Mouse (Mus musculus): ENCODE measurements around the gene Ip6k3. TPM values are rescaled to one million over a fixed set of nuclear protein-coding genes. Genes with fewer than 3 reads are reported as not detected.

Ip6k3 gene
- polyA plus RNA-seq, 1 experiment from 2014 or later, result 0.18 TPM

GRCm38 (mm10) chr17:27133551-27134141 is 33.9 kb downstream of the Ip6k3 start, which contains the start of gene Uqcc2:
Uqcc2 (minus strand) TSS chr17:27133916.
- no peaks in the 10 kb centered on the region for H3K36me3 ChIP-seq
- WGBS, result under 1% methylated on average over 46 of the region's 46 CpGs
- peaks cover 22% of the 10 kb centered on the region for H3K4me1 ChIP-seq (replicated peaks)
- H3K4me3 ChIP-seq, result peak within 1 kb of the TSS; percentile 71
- peak within 1 kb of the TSS; percentile 67 for H3K4me2 ChIP-seq
- H3K9ac ChIP-seq, result peak within 1 kb of the TSS; percentile 77
- no peaks in the 10 kb centered on the region for H3K9me3 ChIP-seq (replicated peaks)
- no peak within 1 kb of the TSS; the same call in 1 of the 2 replicates for H3K27ac ChIP-seq (ENCODE audit: poor library complexity, severe bottlenecking)
- 0 out of 2 replicates have a peak, but pooled peaks cover 3% of the 10 kb centered on the region for H3K27me3 ChIP-seq (replicated peaks)
- peak; percentile 93 for ATAC-seq (ENCODE audit: insufficient number of reproducible peaks, low FRiP score)

DNA sequence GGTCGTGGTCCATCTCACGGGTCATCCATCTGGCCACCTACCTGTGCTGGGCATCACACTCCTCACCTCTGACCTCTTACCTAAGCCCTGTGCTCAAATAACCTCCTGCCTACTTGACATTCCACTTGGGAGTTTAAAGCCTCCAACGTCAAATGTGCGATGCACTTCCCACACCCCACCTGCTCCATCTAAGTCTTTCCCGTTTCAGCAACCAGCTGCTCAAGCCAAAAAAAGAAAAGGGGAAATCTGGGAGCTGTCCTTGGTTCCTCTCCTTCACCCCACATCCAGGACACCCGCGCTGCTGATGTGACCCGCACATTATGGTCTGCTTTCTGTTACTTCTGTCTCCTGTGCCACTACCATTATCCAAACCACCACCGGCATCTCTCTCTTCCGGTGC is 35.4 kb downstream of the Ip6k3 start:
- Histone ChIP-seq H3K4me2 (no peak overlapping the region), H3K36me3 (no peaks in the 10 kb centered on the region), H3K4me1 (replicated peaks) (peaks cover 22% of the 10 kb centered on the region), H3K4me3 (no peak overlapping the region), H3K9me3 (replicated peaks) (no peaks in the 10 kb centered on the region), H3K27ac (ENCODE audit: poor library complexity, severe bottlenecking) (no peak overlapping the region), H3K9ac (no peak overlapping the region), H3K27me3 (replicated peaks) (0 out of 2 replicates have a peak, but pooled peaks cover 3% of the 10 kb centered on the region)
- 88% methylated on average over 10 of the region's 10 CpGs for WGBS
- no peak for ATAC-seq (ENCODE audit: insufficient number of reproducible peaks, low FRiP score)

GRCm38 (mm10) chr17:27131240-27131665 is 36.3 kb downstream of the Ip6k3 start:
- Histone ChIP-seq H3K27me3 (replicated peaks) (0 out of 2 replicates have a peak, but pooled peaks cover 3% of the 10 kb centered on the region), H3K36me3 (no peaks in the 10 kb centered on the region), H3K9ac (no peak overlapping the region), H3K4me2 (no peak overlapping the region), H3K9me3 (replicated peaks) (no peaks in the 10 kb centered on the region), H3K27ac (ENCODE audit: poor library complexity, severe bottlenecking) (no peak overlapping the region), H3K4me3 (no peak overlapping the region), H3K4me1 (replicated peaks) (peaks cover 22% of the 10 kb centered on the region)
- 83% methylated on average over 10 of the region's 10 CpGs for WGBS
- ATAC-seq (ENCODE audit: insufficient number of reproducible peaks, low FRiP score), result no peak

DNA sequence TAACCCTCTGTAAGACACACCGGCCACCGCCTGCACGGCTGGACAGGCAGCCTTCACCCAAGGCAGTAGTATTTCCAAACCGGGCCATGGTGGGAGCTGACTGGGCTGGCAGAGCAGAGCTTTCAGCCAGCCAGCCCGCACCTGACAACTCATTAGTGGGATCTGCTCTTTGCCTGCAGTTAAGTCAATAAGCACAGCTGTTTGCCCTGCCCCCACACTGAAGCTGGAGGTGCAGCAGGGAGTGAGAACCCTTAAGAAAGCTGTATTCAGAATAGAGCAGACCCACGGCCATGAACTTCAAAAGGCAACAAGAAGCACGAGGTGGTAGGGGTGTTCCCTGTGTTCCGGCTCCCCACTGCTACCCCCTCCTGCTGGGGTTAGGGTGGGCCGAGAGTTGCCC is 37.3 kb downstream of the Ip6k3 start:
- Histone ChIP-seq H3K4me1 (replicated peaks) (peaks cover 22% of the 10 kb centered on the region), H3K4me3 (no peak overlapping the region), H3K9me3 (replicated peaks) (no peaks in the 10 kb centered on the region), H3K27ac (ENCODE audit: poor library complexity, severe bottlenecking) (no peak overlapping the region), H3K27me3 (replicated peaks) (no peaks in the 10 kb centered on the region), H3K36me3 (peaks cover under 1% of the 10 kb centered on the region; the same call in 1 of the 2 replicates), H3K9ac (no peak overlapping the region), H3K4me2 (no peak overlapping the region)
- no peak for ATAC-seq (ENCODE audit: insufficient number of reproducible peaks, low FRiP score)
- 63% methylated on average over 9 of the region's 9 CpGs for WGBS

GRCm38 (mm10) chr17:27129819-27130218 is 37.8 kb downstream of the Ip6k3 start:
- Histone ChIP-seq H3K27me3 (replicated peaks) (no peaks in the 10 kb centered on the region), H3K9ac (no peak overlapping the region), H3K4me1 (replicated peaks) (peaks cover 20% of the 10 kb centered on the region), H3K4me2 (no peak overlapping the region), H3K4me3 (no peak overlapping the region), H3K9me3 (replicated peaks) (no peaks in the 10 kb centered on the region), H3K36me3 (peaks cover 4% of the 10 kb centered on the region; the same call in 1 of the 2 replicates), H3K27ac (ENCODE audit: poor library complexity, severe bottlenecking) (no peak overlapping the region)
- no peak for ATAC-seq (ENCODE audit: insufficient number of reproducible peaks, low FRiP score)
- WGBS, result 86% methylated on average over 7 of the region's 7 CpGs

DNA sequence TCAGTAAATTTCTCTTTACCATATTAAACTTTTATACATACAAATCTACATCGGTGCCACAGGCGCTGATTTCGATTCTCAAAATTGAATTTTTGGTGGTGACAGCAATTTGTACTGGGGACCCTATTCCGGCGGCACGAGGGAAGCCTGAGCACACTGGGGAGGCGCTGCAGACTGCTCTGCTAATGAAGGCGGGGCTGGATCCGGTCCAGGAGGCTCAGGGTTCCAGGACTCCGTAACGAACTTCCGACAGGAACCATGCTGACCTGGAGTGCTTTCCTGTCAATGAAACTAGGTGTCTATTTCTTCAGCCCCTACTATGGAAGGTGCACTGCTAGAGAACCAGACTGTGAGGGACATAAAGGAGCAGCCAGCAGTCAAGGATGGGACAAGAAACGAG is 38.3 kb downstream of the Ip6k3 start:
- Histone ChIP-seq H3K27me3 (replicated peaks) (no peaks in the 10 kb centered on the region), H3K4me3 (no peak overlapping the region), H3K9ac (no peak overlapping the region), H3K27ac (ENCODE audit: poor library complexity, severe bottlenecking) (no peak overlapping the region), H3K36me3 (peaks cover 8% of the 10 kb centered on the region), H3K4me2 (no peak overlapping the region), H3K4me1 (replicated peaks) (peaks cover 17% of the 10 kb centered on the region), H3K9me3 (replicated peaks) (no peaks in the 10 kb centered on the region)
- no peak for ATAC-seq (ENCODE audit: insufficient number of reproducible peaks, low FRiP score)
- WGBS, result 85% methylated on average over 13 of the region's 13 CpGs

DNA sequence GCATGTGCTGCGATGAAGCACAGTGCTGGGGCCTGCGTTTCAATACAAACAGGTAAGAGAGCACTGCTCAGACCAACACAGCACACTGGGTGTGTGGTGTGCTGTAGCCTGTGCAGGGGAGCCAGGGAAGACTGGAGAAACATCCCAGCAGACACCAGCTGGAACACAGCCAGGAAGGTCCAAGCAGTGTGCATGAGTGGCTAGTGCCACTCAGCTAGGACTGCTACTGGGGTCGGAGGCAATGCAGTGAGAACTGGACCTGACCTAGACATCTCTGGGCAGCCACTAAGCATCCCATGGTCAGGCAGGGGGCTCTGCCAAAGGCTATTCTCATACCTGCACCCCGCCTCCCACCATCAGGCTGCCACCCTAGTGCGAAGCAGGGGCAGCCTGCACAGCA is 39.4 kb downstream of the Ip6k3 start:
- H3K4me1 ChIP-seq (replicated peaks), result peaks cover 22% of the 10 kb centered on the region

GRCm38 (mm10) chr17:27126974-27127373 is 40.6 kb downstream of the Ip6k3 start:
- Histone ChIP-seq H3K4me3 (no peak overlapping the region), H3K4me1 (replicated peaks) (peaks cover 14% of the 10 kb centered on the region; the same call in 1 of the 2 replicates), H3K27me3 (replicated peaks) (no peaks in the 10 kb centered on the region), H3K27ac (ENCODE audit: poor library complexity, severe bottlenecking) (no peak overlapping the region), H3K9ac (no peak overlapping the region), H3K9me3 (replicated peaks) (no peaks in the 10 kb centered on the region), H3K36me3 (peaks cover 31% of the 10 kb centered on the region), H3K4me2 (no peak overlapping the region)
- no peak for ATAC-seq (ENCODE audit: insufficient number of reproducible peaks, low FRiP score)
- 80% methylated on average over 10 of the region's 10 CpGs for WGBS

More for the DNA sequence above, 39.4 kb downstream of the Ip6k3 start:
- Histone ChIP-seq H3K27me3 (replicated peaks) (no peaks in the 10 kb centered on the region), H3K27ac (ENCODE audit: poor library complexity, severe bottlenecking) (no peak overlapping the region), H3K9me3 (replicated peaks) (no peaks in the 10 kb centered on the region), H3K4me3 (no peak overlapping the region), H3K4me2 (no peak overlapping the region), H3K9ac (no peak overlapping the region), H3K36me3 (peaks cover 19% of the 10 kb centered on the region)
- ATAC-seq (ENCODE audit: insufficient number of reproducible peaks, low FRiP score), result no peak
- 90% methylated on average over 5 of the region's 5 CpGs for WGBS

- peaks cover 39% of the 10 kb centered on the region for H3K36me3 ChIP-seq
These were observed 41.9 kb downstream of the Ip6k3 start for GRCm38 (mm10) chr17:27125669-27126202.

GRCm38 (mm10) chr17:27125185-27125584 is 42.4 kb downstream of the Ip6k3 start:
- Histone ChIP-seq H3K36me3 (peaks cover 39% of the 10 kb centered on the region), H3K4me2 (no peak overlapping the region), H3K27ac (ENCODE audit: poor library complexity, severe bottlenecking) (no peak overlapping the region), H3K4me1 (replicated peaks) (peaks cover 17% of the 10 kb centered on the region), H3K4me3 (no peak overlapping the region), H3K9ac (no peak overlapping the region), H3K27me3 (replicated peaks) (no peaks in the 10 kb centered on the region), H3K9me3 (replicated peaks) (no peaks in the 10 kb centered on the region)
- no peak for ATAC-seq (ENCODE audit: insufficient number of reproducible peaks, low FRiP score)
- 35% methylated on average over 12 of the region's 12 CpGs for WGBS

More at GRCm38 (mm10) chr17:27125669-27126202, 41.9 kb downstream of the Ip6k3 start:
- H3K4me2 ChIP-seq, result no peak overlapping the region
- no peak overlapping the region for H3K27ac ChIP-seq (ENCODE audit: poor library complexity, severe bottlenecking)
- H3K4me3 ChIP-seq, result no peak overlapping the region
- no peaks in the 10 kb centered on the region for H3K27me3 ChIP-seq (replicated peaks)
- ATAC-seq (ENCODE audit: insufficient number of reproducible peaks, low FRiP score), result no peak
- no peaks in the 10 kb centered on the region for H3K9me3 ChIP-seq (replicated peaks)
- 88% methylated on average over 11 of the region's 11 CpGs for WGBS
- no peak overlapping the region for H3K9ac ChIP-seq
- H3K4me1 ChIP-seq (replicated peaks), result peaks cover 17% of the 10 kb centered on the region

- Histone ChIP-seq H3K9ac (no peak overlapping the region), H3K4me2 (no peak overlapping the region), H3K27me3 (replicated peaks) (no peaks in the 10 kb centered on the region), H3K4me1 (replicated peaks) (peaks cover 18% of the 10 kb centered on the region), H3K36me3 (peaks cover 39% of the 10 kb centered on the region), H3K4me3 (no peak overlapping the region), H3K9me3 (replicated peaks) (no peaks in the 10 kb centered on the region), H3K27ac (ENCODE audit: poor library complexity, severe bottlenecking) (no peak overlapping the region)
- no peak for ATAC-seq (ENCODE audit: insufficient number of reproducible peaks, low FRiP score)
- WGBS, result 84% methylated on average over 7 of the region's 7 CpGs
These were observed 43.7 kb downstream of the Ip6k3 start for GRCm38 (mm10) chr17:27123813-27124375.
